Mouse (Mus musculus) MEL (cell line): Measurements from ENCODE around the gene Gm42517. TPM values are rescaled to one million over a fixed set of nuclear protein-coding genes. Genes with fewer than 3 reads are reported as not detected.

Experiments
- DNase-seq: peaks from one replicate; pipeline ENCODE4 v3.0.0; 2011; ENCODE audit warnings: low read depth, low spot score
- H3K27ac ChIP-seq: 2 replicates; pipeline ENCODE4 v1.5.1; 2012; ENCODE audit warnings: low read depth, mild to moderate bottlenecking, control low read depth, low read length, moderate library complexity; ENCODE audit not compliant: control insufficient read depth
- H3K27me3 ChIP-seq, 2 experiments: fragments of 150-350 bp in 1 of 2; sonication (generic) in 1 of 2; 2 replicates each; pipeline ENCODE4 v1.6.1; 2012; ENCODE audit warnings: low read length in 2 of 2, mild to moderate bottlenecking in 2 of 2, improper control_type of control experiment in 1 of 2, moderate library complexity in 1 of 2; ENCODE audit not compliant: insufficient read depth in 2 of 2, control insufficient read depth in 1 of 2
- H3K36me3 ChIP-seq, 2 experiments: 2 replicates each; pipeline ENCODE4 v1.6.1; 2012 to 2014; ENCODE audit warnings: low read length in 2 of 2, improper control_type of control experiment in 1 of 2, inconsistent platforms in 1 of 2, mild to moderate bottlenecking in 1 of 2; ENCODE audit not compliant: insufficient read depth in 2 of 2, control insufficient read depth in 1 of 2
- H3K4me1 ChIP-seq, 2 experiments: fragments of 150-350 bp in 1 of 2; sonication (generic) in 1 of 2; 2 replicates each; pipeline ENCODE4 v1.6.1; 2012; ENCODE audit warnings: low read length in 2 of 2, improper control_type of control experiment in 1 of 2, mild to moderate bottlenecking in 1 of 2; ENCODE audit not compliant: insufficient read depth in 2 of 2, control insufficient read depth in 1 of 2
- H3K4me3 ChIP-seq, 2 experiments: fragments of 150-350 bp in 1 of 2; sonication (generic) in 1 of 2; 2 replicates each; pipeline ENCODE4 v1.5.1; 2012; ENCODE audit warnings: low read depth in 2 of 2, low read length in 2 of 2, mild to moderate bottlenecking in 2 of 2, moderate library complexity in 2 of 2, control low read depth in 1 of 2, improper control_type of control experiment in 1 of 2; ENCODE audit not compliant: control insufficient read depth in 1 of 2, insufficient read depth in 1 of 2
- H3K79me2 ChIP-seq: 2 replicates; pipeline ENCODE4 v1.6.1; 2012; ENCODE audit warnings: mild to moderate bottlenecking, low read length, moderate library complexity; ENCODE audit not compliant: control insufficient read depth, poor library complexity, insufficient read depth
- H3K9ac ChIP-seq: 2 replicates; pipeline ENCODE4 v1.6.1; 2012; ENCODE audit warnings: low read depth, mild to moderate bottlenecking, control low read depth, low read length, moderate library complexity; ENCODE audit not compliant: control insufficient read depth, poor library complexity, severe bottlenecking
- H3K9me3 ChIP-seq: fragments of 150-350 bp; sonication (generic); replicated peaks from 2 replicates; pipeline ENCODE4 v1.6.1; 2012; ENCODE audit warnings: mild to moderate bottlenecking, low read length, improper control_type of control experiment, moderate library complexity; ENCODE audit not compliant: insufficient read depth
- BHLHE40 ChIP-seq: IDR thresholded peaks from 2 replicates; pipeline ENCODE4 v1.6.1; 2012; ENCODE audit warnings: low read depth, mild to moderate bottlenecking, inconsistent platforms, low read length, improper control_type of control experiment, borderline replicate concordance
- CHD1 ChIP-seq: IDR thresholded peaks from 2 replicates; pipeline ENCODE4 v1.6.1; 2012; ENCODE audit warnings: low read depth, mild to moderate bottlenecking, inconsistent platforms, low read length, improper control_type of control experiment
- CHD2 ChIP-seq: IDR thresholded peaks from 2 replicates; pipeline ENCODE4 v1.6.1; 2011; ENCODE audit warnings: low read length, improper control_type of control experiment
- CTCF ChIP-seq, 3 experiments: IDR thresholded peaks in 2 of 3; conservative IDR thresholded peaks in 1 of 3; 2 replicates each; pipeline ENCODE4 v1.5.1; 2011 to 2012; ENCODE audit warnings: low read length in 3 of 3, low read depth in 2 of 3, mild to moderate bottlenecking in 2 of 3, improper control_type of control experiment in 1 of 3, inconsistent platforms in 1 of 3, mixed read lengths in 1 of 3, moderate library complexity in 1 of 3; ENCODE audit not compliant: control insufficient read depth in 1 of 3, insufficient read depth in 1 of 3, poor library complexity in 1 of 3, severe bottlenecking in 1 of 3
- E2F4 ChIP-seq: IDR thresholded peaks from 2 replicates; pipeline ENCODE4 v1.6.1; 2011; ENCODE audit warnings: low read depth, low read length, improper control_type of control experiment, borderline replicate concordance
- GATA1 ChIP-seq: IDR thresholded peaks from 2 replicates; pipeline ENCODE4 v1.6.1; 2011; ENCODE audit warnings: low read depth, low read length, improper control_type of control experiment
- HCFC1 ChIP-seq: IDR thresholded peaks from 2 replicates; pipeline ENCODE4 v1.6.1; 2012; ENCODE audit warnings: low read depth, mild to moderate bottlenecking, inconsistent platforms, low read length, improper control_type of control experiment, moderate library complexity
- KAT2A ChIP-seq: conservative IDR thresholded peaks from 2 replicates; pipeline ENCODE4 v1.6.1; 2012; ENCODE audit warnings: low read depth, low read length, improper control_type of control experiment, inconsistent platforms
- MAFK ChIP-seq: IDR thresholded peaks from 2 replicates; pipeline ENCODE4 v1.6.1; 2011; ENCODE audit warnings: low read depth, mild to moderate bottlenecking, low read length, improper control_type of control experiment, borderline replicate concordance
- MAX ChIP-seq: IDR thresholded peaks from 2 replicates; pipeline ENCODE4 v1.6.1; 2011; ENCODE audit warnings: low read length, improper control_type of control experiment
- MAZ ChIP-seq: IDR thresholded peaks from 2 replicates; pipeline ENCODE4 v1.6.1; 2012; ENCODE audit warnings: low read depth, mild to moderate bottlenecking, inconsistent platforms, low read length, improper control_type of control experiment
- MEF2A ChIP-seq: IDR thresholded peaks from 2 replicates; pipeline ENCODE4 v1.6.1; 2014; ENCODE audit warnings: low read depth, mild to moderate bottlenecking, inconsistent platforms, low read length, improper control_type of control experiment; ENCODE audit not compliant: poor library complexity, insufficient replicate concordance, severe bottlenecking; ENCODE audit errors: extremely low read depth
- MXI1 ChIP-seq: IDR thresholded peaks from 2 replicates; pipeline ENCODE4 v1.6.1; 2011; ENCODE audit warnings: mild to moderate bottlenecking, low read depth, low read length, improper control_type of control experiment
- MYB ChIP-seq: IDR thresholded peaks from 2 replicates; pipeline ENCODE4 v1.6.1; 2011; ENCODE audit warnings: mild to moderate bottlenecking, low read depth, low read length, improper control_type of control experiment
- MYC ChIP-seq: IDR thresholded peaks from 2 replicates; pipeline ENCODE4 v1.6.1; 2011; ENCODE audit warnings: low read depth, mild to moderate bottlenecking, low read length, improper control_type of control experiment, moderate library complexity
- POLR2A ChIP-seq, 2 experiments: IDR thresholded peaks; 2 replicates each; pipeline ENCODE4 v1.6.1; 2011 to 2012; ENCODE audit warnings: low read length in 2 of 2, mild to moderate bottlenecking in 2 of 2, control low read depth in 1 of 2, improper control_type of control experiment in 1 of 2, low read depth in 1 of 2, moderate library complexity in 1 of 2; ENCODE audit not compliant: control insufficient read depth in 1 of 2, insufficient read depth in 1 of 2, poor library complexity in 1 of 2
- POLR2AphosphoS5 ChIP-seq: IDR thresholded peaks from 2 replicates; pipeline ENCODE4 v1.6.1; 2012; ENCODE audit warnings: low read depth, borderline replicate concordance, mild to moderate bottlenecking, inconsistent platforms, low read length, moderate library complexity, mixed read lengths
- RAD21 ChIP-seq: IDR thresholded peaks from 2 replicates; pipeline ENCODE4 v1.6.1; 2011; ENCODE audit warnings: mild to moderate bottlenecking, low read depth, low read length, improper control_type of control experiment
- RCOR1 ChIP-seq: IDR thresholded peaks from 2 replicates; pipeline ENCODE4 v1.6.1; 2012; ENCODE audit warnings: low read depth, mild to moderate bottlenecking, inconsistent platforms, low read length, improper control_type of control experiment
- SMC3 ChIP-seq: IDR thresholded peaks from 2 replicates; pipeline ENCODE4 v1.6.1; 2011; ENCODE audit warnings: low read depth, low read length, improper control_type of control experiment
- TCF12 ChIP-seq: IDR thresholded peaks from 2 replicates; pipeline ENCODE4 v1.6.1; 2014; ENCODE audit warnings: low read depth, mild to moderate bottlenecking, inconsistent platforms, low read length, improper control_type of control experiment, moderate library complexity
- UBTF ChIP-seq: IDR thresholded peaks from 2 replicates; pipeline ENCODE4 v1.6.1; 2012; ENCODE audit warnings: low read depth, mild to moderate bottlenecking, inconsistent platforms, low read length, improper control_type of control experiment, moderate library complexity, borderline replicate concordance; ENCODE audit not compliant: insufficient read depth
- ZKSCAN1 ChIP-seq: IDR thresholded peaks from 2 replicates; pipeline ENCODE4 v1.6.1; 2012; ENCODE audit warnings: low read depth, mild to moderate bottlenecking, inconsistent platforms, low read length, improper control_type of control experiment, moderate library complexity
- polyA plus RNA-seq, 2 experiments: library from polyadenylated mRNA; stranded (reverse) in 1 of 2; unstranded in 1 of 2; fragments of >175 nt in 1 of 2; fragments of >200 nt in 1 of 2; gene quantifications; 2 replicates each; pipeline versions ENCODE4 v1.2.1 to v1.2.4; 2012; ENCODE audit warnings: low replicate concordance in 2 of 2, low read depth in 1 of 2; ENCODE audit not compliant: insufficient read length in 2 of 2, insufficient read depth in 1 of 2, missing spikeins in 1 of 2
- total RNA-seq: library from RNA; depleted of rRNA; stranded (reverse); fragments of 300-350 nt; gene quantifications from 2 replicates; pipeline ENCODE4 v1.2.3, GENCODE M21; 2012

Gene Gm42517
- total and polyA plus RNA-seq, 3 experiments = not detected

- no peak for DNase-seq
- no peak within 1 kb of the TSS for H3K4me3 ChIP-seq
- no peak within 1 kb of the TSS for H3K27ac ChIP-seq
- H3K9ac ChIP-seq = no peak within 1 kb of the TSS
- TF ChIP-seq POLR2AphosphoS5 = no peak
- no peaks in the 10 kb centered on the region for H3K27me3 ChIP-seq
- H3K9me3 ChIP-seq = no peaks in the 10 kb centered on the region
- H3K4me1 ChIP-seq = peaks cover 0 to 3% of the 10 kb centered on the region in 2 experiments; a peak in 1 of 4 replicates
- H3K79me2 ChIP-seq = no peaks in the 10 kb centered on the region
- no peaks in the 10 kb centered on the region for H3K36me3 ChIP-seq
These were observed 20.5 kb upstream of the Gm42517 start, which contains the start of gene Pde6b for GRCm38 (mm10) chr5:108388201-108388600. Gene Pde6b (plus strand): TSS chr5:108388391.

GRCm38 (mm10) chr5:108386449-108386848, 18.7 kb upstream of the Gm42517 start:
- Histone ChIP-seq H3K79me2 (no peaks in the 10 kb centered on the region), H3K9ac (no peak overlapping the region), H3K27me3 (peaks cover 0 to 2% of the 10 kb centered on the region in 2 experiments; a peak in 1 of 4 replicates), H3K4me3 (no peak overlapping the region), H3K4me1 (peaks cover 0 to 3% of the 10 kb centered on the region in 2 experiments; a peak in 1 of 4 replicates), H3K9me3 (no peaks in the 10 kb centered on the region), H3K36me3 (no peaks in the 10 kb centered on the region), H3K27ac (no peak overlapping the region)
- DNase-seq = no peak
- TF ChIP-seq GATA1 = no peak
- TF ChIP-seq MAZ = no peak
- TF ChIP-seq POLR2AphosphoS5 = no peak
- TF ChIP-seq UBTF = no peak
- TF ChIP-seq RCOR1 = no peak

- peaks cover 0 to 2% of the 10 kb centered on the region in 2 experiments; a peak in 1 of 4 replicates for H3K27me3 ChIP-seq
- H3K36me3 ChIP-seq = no peaks in the 10 kb centered on the region
- TF ChIP-seq MAX (no peak), CHD2 (no peak), MEF2A (no peak), MAZ (no peak), MYB (no peak), SMC3 (no peak), MXI1 (no peak), CHD1 (no peak), ZKSCAN1 (no peak), E2F4 (no peak), TCF12 (no peak), HCFC1 (no peak), BHLHE40 (no peak), KAT2A (no peak), RAD21 (no peak), CTCF (IDR thresholded peaks at IDR 0.05 in 2 of 3, conservative IDR thresholded peaks at IDR 0.05 in 1 of 3; ENCODE audit: control insufficient read depth in 1 of 3, insufficient read depth in 1 of 3, low read depth in 2 of 3, low read length in 3 of 3, poor library complexity in 1 of 3, severe bottlenecking in 1 of 3) (no peak), POLR2A (IDR thresholded peaks at IDR 0.05; ENCODE audit: control insufficient read depth in 1 of 2, insufficient read depth in 1 of 2, low read depth in 1 of 2, low read length in 2 of 2, poor library complexity in 1 of 2) (no peak), MAFK (no peak), MYC (no peak), RCOR1 (no peak)
- H3K79me2 ChIP-seq = no peaks in the 10 kb centered on the region
- H3K4me3 ChIP-seq = no peak overlapping the region
- no peak overlapping the region for H3K9ac ChIP-seq
- H3K27ac ChIP-seq = no peak overlapping the region
- peaks cover 0 to 3% of the 10 kb centered on the region in 2 experiments; a peak in 1 of 4 replicates for H3K4me1 ChIP-seq
- no peak for DNase-seq
- H3K9me3 ChIP-seq = no peaks in the 10 kb centered on the region
These were observed 17.9 kb upstream of the Gm42517 start for GRCm38 (mm10) chr5:108385632-108386031.
